Mouse (Mus musculus) lung, adult 2 months (tissue): ENCODE data around the gene Pnmt.

Source experiments
- CTCF ChIP-seq: fragments of 200-500 bp; IDR thresholded peaks from 2 replicates; pipeline ENCODE4 v1.5.1; 2011; ENCODE audit warnings: mild to moderate bottlenecking, low read length, control low read depth; ENCODE audit not compliant: insufficient read depth
- POLR2A ChIP-seq: fragments of 200-500 bp; IDR thresholded peaks from 2 replicates; pipeline ENCODE4 v1.6.1; 2011; ENCODE audit warnings: low read depth, mild to moderate bottlenecking, control low read depth, low read length, borderline replicate concordance; ENCODE audit errors: extremely low read depth

DNA sequence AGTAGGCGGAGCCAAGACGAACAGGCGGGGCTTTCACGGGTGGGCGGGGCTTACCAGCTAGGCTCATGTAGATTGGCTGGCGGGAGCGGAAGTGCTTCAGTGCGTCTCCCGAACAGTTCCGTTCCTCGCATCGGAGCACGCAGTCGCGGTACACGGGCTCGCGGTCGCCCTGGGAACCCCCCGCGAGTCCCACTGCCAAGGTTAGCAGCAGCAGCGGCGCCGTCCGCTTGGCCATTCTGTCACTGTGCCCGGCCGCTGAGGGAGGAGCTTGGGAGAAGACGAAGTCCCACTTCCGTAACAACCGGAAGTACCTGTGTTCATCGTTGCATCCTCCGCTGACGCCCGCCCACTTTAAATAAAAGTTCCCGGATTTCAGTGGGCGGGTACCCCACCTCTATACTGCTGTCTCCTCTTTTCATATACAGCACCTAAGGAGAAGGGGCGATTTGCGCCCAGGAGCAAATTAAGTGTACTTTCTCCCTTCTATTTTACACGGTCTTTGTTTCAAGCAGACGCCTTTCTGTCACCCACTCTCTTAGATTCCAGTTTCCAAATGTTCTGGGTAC lies 14.0 kb downstream of the Pnmt start, which contains the start of gene Pgap3:
- TF ChIP-seq POLR2A (peak; percentile 72; the same call in 1 of the 2 replicates), CTCF (no peak)
